Mouse (Mus musculus): ENCODE results near the gene Rnf213. TPM values are rescaled to one million over a fixed set of nuclear protein-coding genes. Genes with fewer than 3 reads are reported as not detected.

The Rnf213 gene
- polyA plus RNA-seq, 1 experiment from 2014 or later = 3.1 TPM

- no peaks in the 10 kb centered on the region for H3K36me3 ChIP-seq (ENCODE audit: control insufficient read depth, insufficient read depth, low read length)
- ATAC-seq (ENCODE audit: insufficient number of reproducible peaks, low FRiP score, low TSS enrichment, low read depth) (no peak), DNase-seq (ENCODE audit: low spot score) (no peak)
- no peak overlapping the region for H3K27ac ChIP-seq (replicated peaks; ENCODE audit: low read depth, low read length)
- peaks cover 32% of the 10 kb centered on the region for H3K27me3 ChIP-seq (ENCODE audit: control insufficient read depth, insufficient read depth, low read length)
- 54% methylated on average over 6 of the region's 6 CpGs for WGBS
- H3K4me1 ChIP-seq (ENCODE audit: control insufficient read depth, insufficient read depth, low read length) = peaks cover 11% of the 10 kb centered on the region
- H3K4me2 ChIP-seq (ENCODE audit: low read depth, severe bottlenecking) = no peak overlapping the region
- no peak overlapping the region for H3K9ac ChIP-seq (ENCODE audit: low read length)
- no peaks in the 10 kb centered on the region for H3K9me3 ChIP-seq (ENCODE audit: control insufficient read depth, low read length)
- no peak overlapping the region for H3K4me3 ChIP-seq (ENCODE audit: low read depth, low read length)
These were observed 1.3 kb downstream of the Rnf213 start for GRCm38 (mm10) chr11:119394210-119394609.

GRCm38 (mm10) chr11:119395394-119395793, 2.5 kb downstream of the Rnf213 start:
- peaks cover 8% of the 10 kb centered on the region for H3K4me1 ChIP-seq (ENCODE audit: control insufficient read depth, insufficient read depth, low read length)

GRCm38 (mm10) chr11:119395931-119396330, 3.0 kb downstream of the Rnf213 start:
- peaks cover 28% of the 10 kb centered on the region for H3K27me3 ChIP-seq (ENCODE audit: control insufficient read depth, insufficient read depth, low read length)
- H3K9me3 ChIP-seq (ENCODE audit: control insufficient read depth, low read length) = no peaks in the 10 kb centered on the region
- ATAC-seq (ENCODE audit: insufficient number of reproducible peaks, low FRiP score, low TSS enrichment, low read depth) = no peak
- no peaks in the 10 kb centered on the region for H3K36me3 ChIP-seq (ENCODE audit: control insufficient read depth, insufficient read depth, low read length)
- H3K4me3 ChIP-seq (ENCODE audit: low read depth, low read length) = no peak overlapping the region
- WGBS = 29% methylated on average over 13 of the region's 13 CpGs
- peaks cover 8% of the 10 kb centered on the region for H3K4me1 ChIP-seq (ENCODE audit: control insufficient read depth, insufficient read depth, low read length)
- DNase-seq (ENCODE audit: low spot score) = no peak
- no peak overlapping the region for H3K27ac ChIP-seq (replicated peaks; ENCODE audit: low read depth, low read length)
- H3K4me2 ChIP-seq (ENCODE audit: low read depth, severe bottlenecking) = no peak overlapping the region
- H3K9ac ChIP-seq (ENCODE audit: low read length) = no peak overlapping the region

More at GRCm38 (mm10) chr11:119395394-119395793, 2.5 kb downstream of the Rnf213 start:
- ATAC-seq (ENCODE audit: insufficient number of reproducible peaks, low FRiP score, low TSS enrichment, low read depth) (no peak), DNase-seq (ENCODE audit: low spot score) (no peak)
- 27% methylated on average over 7 of the region's 7 CpGs for WGBS
- Histone ChIP-seq H3K27me3 (ENCODE audit: control insufficient read depth, insufficient read depth, low read length) (peaks cover 30% of the 10 kb centered on the region), H3K36me3 (ENCODE audit: control insufficient read depth, insufficient read depth, low read length) (no peaks in the 10 kb centered on the region), H3K9me3 (ENCODE audit: control insufficient read depth, low read length) (no peaks in the 10 kb centered on the region), H3K9ac (ENCODE audit: low read length) (no peak overlapping the region), H3K4me2 (ENCODE audit: low read depth, severe bottlenecking) (no peak overlapping the region), H3K27ac (replicated peaks; ENCODE audit: low read depth, low read length) (no peak overlapping the region), H3K4me3 (ENCODE audit: low read depth, low read length) (no peak overlapping the region)

GRCm38 (mm10) chr11:119396461-119396860, 3.6 kb downstream of the Rnf213 start:
- Histone ChIP-seq H3K27me3 (ENCODE audit: control insufficient read depth, insufficient read depth, low read length) (peaks cover 24% of the 10 kb centered on the region), H3K9ac (ENCODE audit: low read length) (no peak overlapping the region), H3K4me2 (ENCODE audit: low read depth, severe bottlenecking) (no peak overlapping the region), H3K36me3 (ENCODE audit: control insufficient read depth, insufficient read depth, low read length) (no peaks in the 10 kb centered on the region), H3K4me3 (ENCODE audit: low read depth, low read length) (no peak overlapping the region), H3K9me3 (ENCODE audit: control insufficient read depth, low read length) (no peaks in the 10 kb centered on the region), H3K27ac (replicated peaks; ENCODE audit: low read depth, low read length) (no peak overlapping the region), H3K4me1 (ENCODE audit: control insufficient read depth, insufficient read depth, low read length) (peaks cover 8% of the 10 kb centered on the region)
- DNase-seq (ENCODE audit: low spot score) (no peak), ATAC-seq (ENCODE audit: insufficient number of reproducible peaks, low FRiP score, low TSS enrichment, low read depth) (no peak)
- WGBS = 80% methylated on average over 7 of the region's 7 CpGs

GRCm38 (mm10) chr11:119402501-119403160, 9.7 kb downstream of the Rnf213 start:
- no peak overlapping the region for H3K4me2 ChIP-seq (ENCODE audit: low read depth, severe bottlenecking)
- H3K27me3 ChIP-seq (ENCODE audit: control insufficient read depth, insufficient read depth, low read length) = no peaks in the 10 kb centered on the region
- H3K9ac ChIP-seq (ENCODE audit: low read length) = no peak overlapping the region
- H3K36me3 ChIP-seq (ENCODE audit: control insufficient read depth, insufficient read depth, low read length) = no peaks in the 10 kb centered on the region
- H3K9me3 ChIP-seq (ENCODE audit: control insufficient read depth, low read length) = no peaks in the 10 kb centered on the region
- ATAC-seq (ENCODE audit: insufficient number of reproducible peaks, low FRiP score, low TSS enrichment, low read depth) (no peak), DNase-seq (ENCODE audit: low spot score) (no peak)
- WGBS = 59% methylated on average over 11 of the region's 11 CpGs
- no peak overlapping the region for H3K4me3 ChIP-seq (ENCODE audit: low read depth, low read length)
- no peaks in the 10 kb centered on the region for H3K4me1 ChIP-seq (ENCODE audit: control insufficient read depth, insufficient read depth, low read length)
- no peak overlapping the region for H3K27ac ChIP-seq (replicated peaks; ENCODE audit: low read depth, low read length)

GRCm38 (mm10) chr11:119404627-119405026, 11.7 kb downstream of the Rnf213 start:
- H3K4me2 ChIP-seq (ENCODE audit: low read depth, severe bottlenecking) = no peak overlapping the region
- 60% methylated on average over 5 of the region's 5 CpGs for WGBS
- H3K4me1 ChIP-seq (ENCODE audit: control insufficient read depth, insufficient read depth, low read length) = no peaks in the 10 kb centered on the region
- H3K27me3 ChIP-seq (ENCODE audit: control insufficient read depth, insufficient read depth, low read length) = no peaks in the 10 kb centered on the region
- no peak overlapping the region for H3K9ac ChIP-seq (ENCODE audit: low read length)
- ATAC-seq (ENCODE audit: insufficient number of reproducible peaks, low FRiP score, low TSS enrichment, low read depth) (no peak), DNase-seq (ENCODE audit: low spot score) (peak; percentile 68)
- no peak overlapping the region for H3K4me3 ChIP-seq (ENCODE audit: low read depth, low read length)
- H3K9me3 ChIP-seq (ENCODE audit: control insufficient read depth, low read length) = no peaks in the 10 kb centered on the region
- no peaks in the 10 kb centered on the region for H3K36me3 ChIP-seq (ENCODE audit: control insufficient read depth, insufficient read depth, low read length)
- no peak overlapping the region for H3K27ac ChIP-seq (replicated peaks; ENCODE audit: low read depth, low read length)

- ATAC-seq (ENCODE audit: insufficient number of reproducible peaks, low FRiP score, low TSS enrichment, low read depth) = no peak
- WGBS = 89% methylated on average over 6 of the region's 6 CpGs
- no peak overlapping the region for H3K27ac ChIP-seq (replicated peaks; ENCODE audit: low read depth, low read length)
- no peaks in the 10 kb centered on the region for H3K36me3 ChIP-seq (ENCODE audit: control insufficient read depth, insufficient read depth, low read length)
- H3K4me1 ChIP-seq (ENCODE audit: control insufficient read depth, insufficient read depth, low read length) = no peaks in the 10 kb centered on the region
- H3K27me3 ChIP-seq (ENCODE audit: control insufficient read depth, insufficient read depth, low read length) = no peaks in the 10 kb centered on the region
- no peaks in the 10 kb centered on the region for H3K9me3 ChIP-seq (ENCODE audit: control insufficient read depth, low read length)
- H3K9ac ChIP-seq (ENCODE audit: low read length) = no peak overlapping the region
- H3K4me3 ChIP-seq (ENCODE audit: low read depth, low read length) = no peak overlapping the region
- no peak for DNase-seq (ENCODE audit: low spot score)
- H3K4me2 ChIP-seq (ENCODE audit: low read depth, severe bottlenecking) = no peak overlapping the region
These were observed 14.5 kb downstream of the Rnf213 start for GRCm38 (mm10) chr11:119407381-119407780.

GRCm38 (mm10) chr11:119407977-119408376, 15.1 kb downstream of the Rnf213 start:
- Histone ChIP-seq H3K9me3 (ENCODE audit: control insufficient read depth, low read length) (no peaks in the 10 kb centered on the region), H3K36me3 (ENCODE audit: control insufficient read depth, insufficient read depth, low read length) (no peaks in the 10 kb centered on the region), H3K9ac (ENCODE audit: low read length) (no peak overlapping the region), H3K4me1 (ENCODE audit: control insufficient read depth, insufficient read depth, low read length) (no peaks in the 10 kb centered on the region), H3K4me2 (ENCODE audit: low read depth, severe bottlenecking) (no peak overlapping the region), H3K27me3 (ENCODE audit: control insufficient read depth, insufficient read depth, low read length) (no peaks in the 10 kb centered on the region), H3K27ac (replicated peaks; ENCODE audit: low read depth, low read length) (no peak overlapping the region), H3K4me3 (ENCODE audit: low read depth, low read length) (no peak overlapping the region)
- 55% methylated on average over 5 of the region's 5 CpGs for WGBS
- DNase-seq (ENCODE audit: low spot score) (no peak), ATAC-seq (ENCODE audit: insufficient number of reproducible peaks, low FRiP score, low TSS enrichment, low read depth) (no peak)
